Mouse (Mus musculus): ENCODE measurements at regions not wholly inside any gene's neighbourhood (a gene's known extent, or its start where the extent isn't known, plus 50 kb on each side); places are given as distances from the start of the nearest gene placed in this dataset.

GRCm38 (mm10) chr5:149961178-149961577 is 57.3 kb upstream of the Rxfp2 start:
- no peaks in the 10 kb centered on the region for H3K36me3 ChIP-seq (ENCODE audit: control insufficient read depth, insufficient read depth, low read length)
- no peak overlapping the region for H3K27ac ChIP-seq (ENCODE audit: control insufficient read depth, insufficient read depth, low read depth, low read length)
- H3K4me3 ChIP-seq (ENCODE audit: control insufficient read depth, low read depth, low read length): no peak overlapping the region
- peaks cover 7% of the 10 kb centered on the region; the same call in 1 of the 2 replicates for H3K4me1 ChIP-seq (ENCODE audit: control insufficient read depth, insufficient read depth, low read length)
- H3K27me3 ChIP-seq (ENCODE audit: control insufficient read depth, insufficient read depth, low read length): no peaks in the 10 kb centered on the region
- no peak for TF ChIP-seq CTCF (IDR thresholded peaks at IDR 0.05; ENCODE audit: control insufficient read depth, insufficient read depth, insufficient replicate concordance, low read depth, low read length)
- no peak for TF ChIP-seq POLR2A (IDR thresholded peaks at IDR 0.05; ENCODE audit: control insufficient read depth, low read depth, low read length)

- TF ChIP-seq POLR2A (IDR thresholded peaks at IDR 0.05; ENCODE audit: control insufficient read depth, low read depth, low read length): no peak
- no peak for TF ChIP-seq CTCF (IDR thresholded peaks at IDR 0.05; ENCODE audit: control insufficient read depth, insufficient read depth, insufficient replicate concordance, low read depth, low read length)
These were observed 53.7 kb upstream of the Rxfp2 start for GRCm38 (mm10) chr5:149964748-149965147.

More at GRCm38 (mm10) chr5:149964748-149965147, 53.7 kb upstream of the Rxfp2 start:
- H3K27ac ChIP-seq (ENCODE audit: control insufficient read depth, insufficient read depth, low read depth, low read length): no peak overlapping the region
- no peaks in the 10 kb centered on the region for H3K36me3 ChIP-seq (ENCODE audit: control insufficient read depth, insufficient read depth, low read length)
- H3K27me3 ChIP-seq (ENCODE audit: control insufficient read depth, insufficient read depth, low read length): no peaks in the 10 kb centered on the region
- H3K4me3 ChIP-seq (ENCODE audit: control insufficient read depth, low read depth, low read length): no peak overlapping the region
- H3K4me1 ChIP-seq (ENCODE audit: control insufficient read depth, insufficient read depth, low read length): peaks cover 9% of the 10 kb centered on the region; the same call in 1 of the 2 replicates

Data from testis, adult 2 months (tissue).